Mouse (Mus musculus): ENCODE data around the gene Atp2b4.

DNA sequence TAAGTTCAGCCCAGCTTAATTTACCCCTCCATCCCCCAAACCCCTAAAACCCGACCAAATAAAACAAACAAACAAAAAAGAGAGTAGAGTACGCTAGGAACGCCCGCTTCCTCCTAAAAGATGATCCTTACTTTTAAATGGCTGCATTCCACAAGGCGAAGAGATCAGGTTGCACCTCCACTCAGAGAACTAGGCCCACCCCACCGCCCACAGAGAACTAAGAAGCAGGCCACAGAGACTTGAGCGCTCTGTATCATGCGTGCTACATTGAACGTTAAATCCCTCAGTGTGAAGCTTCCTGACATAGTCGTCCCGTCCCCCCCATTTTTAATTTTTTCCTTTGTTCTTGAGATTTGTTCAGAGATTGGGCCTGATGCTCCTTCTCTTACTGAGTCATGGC, 68.0 kb downstream of the Atp2b4 start:
- TF ChIP-seq CTCF (IDR thresholded peaks at IDR 0.05; ENCODE audit: low read depth, low read length) (no peak), GATA2 (IDR thresholded peaks at IDR 0.05; ENCODE audit: borderline replicate concordance, low read depth, low read length) (no peak)

Measured in G1E (cell line).